Mouse (Mus musculus) adrenal gland, postnatal 10 days (tissue): ENCODE measurements around the gene Wasf2. TPM values are rescaled to one million over a fixed set of nuclear protein-coding genes. Genes with fewer than 3 reads are reported as not detected.

Experiments
- DNase-seq: peaks from one replicate; pipeline ENCODE4 v3.0.0; 2021; ENCODE audit warnings: mixed read lengths
- total RNA-seq, 2 experiments: library from RNA; stranded (reverse); gene quantifications; 2 replicates each; pipeline ENCODE4 v1.2.3; 2021

The Wasf2 gene
- total RNA-seq, 2 experiments from 2014 or later, result 122 to 123 TPM

DNA sequence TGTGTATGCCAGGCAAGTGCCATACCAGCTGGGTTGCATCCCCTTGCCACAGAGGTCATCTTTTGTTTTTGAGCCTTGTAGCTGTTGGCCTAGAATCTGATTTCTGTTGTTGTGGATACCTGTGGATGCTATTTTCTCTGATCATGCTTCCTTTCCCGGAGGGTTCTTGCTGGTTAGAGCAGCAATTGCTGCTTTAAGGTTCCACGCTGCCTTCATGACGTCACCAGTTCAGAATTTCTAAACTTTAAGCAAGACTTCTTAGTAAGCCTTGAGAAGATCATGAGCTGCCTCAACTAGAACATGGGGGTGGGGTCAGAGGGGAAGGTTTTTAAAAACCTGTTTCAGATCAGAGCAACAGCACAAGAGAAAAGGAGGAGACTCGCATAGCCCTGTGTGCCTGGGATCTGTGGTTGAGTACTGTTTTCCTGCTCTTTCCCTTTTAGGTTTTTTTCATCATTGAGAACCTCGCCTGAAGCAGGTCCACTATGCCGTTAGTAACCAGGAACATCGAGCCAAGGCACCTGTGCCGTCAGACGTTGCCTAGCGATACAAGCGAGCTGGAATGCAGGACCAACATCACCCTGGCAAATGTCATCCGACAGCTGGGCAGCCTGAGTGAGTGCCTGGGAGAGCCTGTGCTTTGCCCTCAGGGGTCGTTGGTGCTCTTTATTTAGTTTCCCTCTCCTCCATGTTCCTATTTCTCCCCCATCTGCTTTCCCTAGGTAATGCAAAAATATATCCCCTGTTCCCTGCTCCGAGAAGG, 45.9 kb downstream of the Wasf2 start:
- DNase-seq, result no peak

DNA sequence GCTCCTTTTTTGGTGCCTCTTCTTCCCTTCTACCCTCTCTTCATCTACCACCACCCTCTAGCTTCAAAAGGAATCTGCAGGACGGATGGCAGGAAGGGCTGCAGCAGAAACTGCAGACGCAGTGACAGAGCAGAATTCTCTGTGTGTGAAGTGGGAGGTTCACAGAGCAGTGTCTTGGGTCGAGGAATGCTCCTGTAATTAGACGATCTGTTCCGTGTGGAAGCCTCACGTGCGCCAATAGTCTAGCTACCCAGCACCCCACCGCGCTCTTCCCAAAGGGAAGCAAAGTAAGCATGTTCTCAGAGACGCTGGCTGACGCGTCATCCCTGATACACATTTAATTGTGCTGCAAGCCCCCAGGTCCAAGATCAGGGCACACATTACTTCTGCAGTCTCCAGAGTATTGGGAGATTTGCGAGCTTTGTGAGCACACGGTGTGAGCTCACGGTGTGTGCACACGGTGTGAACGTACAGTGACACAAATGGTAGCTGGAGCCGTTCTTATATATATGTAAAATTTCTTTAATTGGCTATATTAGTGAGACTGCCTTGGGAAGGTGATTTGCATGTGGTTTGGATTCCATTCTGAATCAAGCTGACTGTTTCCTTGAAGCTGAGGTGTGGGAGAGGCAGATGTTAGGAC, 46.6 kb downstream of the Wasf2 start:
- no peak for DNase-seq

DNA sequence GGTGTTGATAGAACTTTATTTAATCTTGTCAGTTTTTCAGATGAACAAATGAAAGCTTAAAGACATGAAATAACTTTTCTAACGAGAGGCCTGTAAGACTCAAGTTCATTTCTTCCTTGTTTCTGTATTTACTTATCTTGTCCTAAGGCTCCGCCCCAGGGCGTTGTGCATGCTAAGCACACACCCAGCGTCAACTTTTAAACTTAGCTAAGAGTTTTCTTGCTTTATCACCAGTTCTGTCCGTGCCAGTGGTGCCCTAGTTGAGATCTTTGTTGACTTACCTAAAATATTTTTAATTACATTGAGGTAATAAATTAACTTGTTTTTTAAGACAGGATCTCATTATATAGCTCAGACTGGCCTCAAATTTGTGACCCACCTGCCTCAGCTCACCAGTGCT, 48.0 kb downstream of the Wasf2 start:
- DNase-seq, result no peak

DNA sequence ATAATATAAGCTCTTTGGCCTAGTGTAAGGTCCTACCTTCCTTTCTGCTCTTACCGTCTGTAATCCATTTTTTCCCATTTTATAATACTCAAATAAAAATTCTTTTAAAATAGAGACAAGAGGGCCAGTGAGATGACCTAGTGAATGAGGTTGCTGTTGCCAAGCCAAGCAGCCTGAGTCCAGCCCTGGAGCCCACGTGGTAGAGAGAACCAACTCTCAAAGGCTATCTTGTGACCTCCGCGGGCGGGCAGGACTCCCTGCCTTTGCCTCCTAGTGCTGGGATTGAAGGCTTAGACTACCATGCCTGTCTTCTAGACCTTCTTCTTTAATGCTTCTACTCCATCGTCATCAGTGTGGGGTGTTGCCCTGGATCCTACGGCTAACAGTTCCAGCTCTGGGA, 49.0 kb downstream of the Wasf2 start:
- no peak for DNase-seq

DNA sequence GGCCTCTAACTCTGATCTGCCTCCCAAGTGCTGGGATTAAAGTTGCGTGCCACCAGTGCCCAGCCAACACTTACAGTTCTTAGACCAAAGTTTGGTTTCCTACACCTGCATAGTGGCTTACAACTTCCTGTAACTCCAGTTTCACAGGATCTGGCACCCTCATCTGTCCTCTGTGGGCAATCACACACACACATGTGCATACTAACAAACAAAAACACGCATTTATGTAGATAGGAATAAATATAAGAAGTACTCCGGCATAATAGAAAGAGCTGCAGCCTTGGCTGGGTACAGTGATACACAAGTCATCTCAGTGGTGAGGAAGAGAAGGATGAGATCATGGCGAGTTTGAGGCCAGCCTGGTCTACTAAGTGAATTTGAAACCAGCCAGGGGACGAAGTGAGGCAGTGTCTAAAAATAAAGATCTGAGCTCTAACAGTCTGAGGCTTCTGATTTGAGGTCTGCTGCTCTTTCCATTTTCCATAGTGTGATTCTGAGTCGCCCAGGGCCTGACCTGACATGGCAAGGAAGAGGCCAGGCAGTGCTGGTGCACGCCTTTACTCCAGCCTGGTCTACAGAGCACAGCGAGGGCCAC, 52.2 kb downstream of the Wasf2 start:
- DNase-seq, result no peak

DNA sequence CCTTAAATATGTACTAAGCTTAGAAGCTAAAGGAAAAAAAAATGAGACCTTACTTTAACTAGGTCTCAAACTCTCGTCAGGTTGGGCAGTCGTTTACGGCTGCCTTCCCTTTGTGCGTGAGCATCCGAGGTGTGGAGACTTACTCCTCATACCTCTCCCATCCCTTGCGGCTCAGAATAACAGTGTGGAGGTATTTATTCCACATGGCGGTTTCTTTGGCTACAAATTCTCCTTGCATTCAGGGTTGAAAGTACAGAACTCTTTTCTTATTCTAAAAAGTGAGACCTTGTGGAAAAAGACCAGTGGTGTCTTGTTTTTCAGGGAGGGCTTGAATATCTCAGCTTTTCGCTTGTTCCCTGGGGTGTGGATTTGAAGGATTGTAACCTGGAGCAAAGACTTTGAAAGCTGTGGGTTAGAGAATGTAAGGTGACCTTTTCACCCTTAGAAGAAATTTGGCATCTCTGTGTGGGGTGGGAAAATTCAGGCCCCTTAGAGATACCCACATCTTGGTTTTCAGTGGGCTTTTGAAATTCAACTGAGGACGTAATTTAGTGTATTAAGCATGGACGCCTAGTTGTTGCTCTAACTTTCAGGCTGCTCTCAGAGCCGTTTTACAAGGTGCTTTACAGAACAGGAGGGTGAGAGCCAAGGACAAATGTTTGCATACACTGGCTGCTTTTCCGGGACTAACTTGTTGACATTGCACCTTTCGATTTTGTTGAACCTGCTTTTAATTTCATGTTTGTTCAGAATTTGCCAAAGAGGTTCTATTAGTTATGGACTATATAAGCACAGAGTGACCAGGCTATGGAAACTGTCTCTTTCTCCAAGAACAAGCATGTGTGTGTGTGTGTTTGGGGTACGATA, 54.0 kb downstream of the Wasf2 start:
- no peak for DNase-seq

DNA sequence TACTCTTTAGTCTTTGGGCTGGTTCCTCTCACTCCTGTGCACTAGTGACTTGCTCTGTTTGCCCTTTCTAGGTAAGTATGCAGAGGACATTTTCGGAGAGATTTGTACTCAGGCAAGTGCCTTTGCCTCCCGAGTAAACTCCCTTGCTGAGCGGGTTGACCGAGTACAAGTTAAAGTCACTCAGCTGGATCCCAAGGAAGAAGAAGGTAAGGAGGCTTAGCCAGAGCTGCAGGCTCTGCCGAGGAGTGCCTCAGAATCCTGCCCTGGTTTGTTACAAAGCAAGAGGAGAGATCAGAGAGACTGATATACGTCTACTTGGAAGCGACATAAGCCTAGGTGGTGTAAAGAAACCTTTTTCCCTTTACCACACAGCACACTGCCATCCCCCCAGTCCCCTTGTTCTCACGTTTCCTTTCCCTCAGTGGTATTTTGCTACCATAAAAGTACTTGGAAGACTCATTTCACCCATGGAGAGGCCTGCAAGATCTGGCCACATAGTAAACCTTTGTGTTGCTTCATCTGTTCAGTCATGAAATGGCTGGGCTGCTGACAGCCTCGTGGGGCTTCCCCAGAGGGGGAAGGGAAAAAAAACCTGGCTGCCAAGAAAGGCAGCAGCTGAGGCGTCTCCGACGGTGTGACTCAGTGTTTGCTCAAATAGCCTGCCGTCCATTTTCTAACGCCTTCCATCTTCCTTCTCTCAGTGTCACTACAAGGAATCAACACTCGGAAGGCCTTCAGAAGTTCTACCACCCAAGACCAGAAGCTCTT, 54.8 kb downstream of the Wasf2 start:
- DNase-seq, result peak; percentile 73

- DNase-seq, result no peak
These were observed 55.6 kb downstream of the Wasf2 start for GRCm38 (mm10) chr4:133185893-133186292.

DNA sequence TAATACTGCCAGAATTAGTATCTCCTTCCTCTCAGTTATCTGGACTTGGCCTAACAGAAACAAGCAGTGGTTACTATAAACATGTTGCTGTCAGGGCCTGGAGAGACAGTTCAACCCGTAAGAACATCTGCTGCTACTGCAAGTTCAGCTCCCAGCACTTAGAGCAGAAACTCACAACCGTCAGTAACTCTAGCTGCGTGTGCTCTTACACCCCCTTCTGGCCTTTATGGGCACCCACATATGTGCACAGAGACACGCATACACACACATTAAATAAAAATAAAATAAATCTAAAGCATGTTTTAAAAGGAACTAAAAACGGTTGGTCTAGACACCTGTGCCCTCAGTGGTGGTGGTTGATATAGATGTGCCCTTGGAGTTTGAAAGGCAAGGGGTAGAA, 56.6 kb downstream of the Wasf2 start:
- DNase-seq, result no peak

DNA sequence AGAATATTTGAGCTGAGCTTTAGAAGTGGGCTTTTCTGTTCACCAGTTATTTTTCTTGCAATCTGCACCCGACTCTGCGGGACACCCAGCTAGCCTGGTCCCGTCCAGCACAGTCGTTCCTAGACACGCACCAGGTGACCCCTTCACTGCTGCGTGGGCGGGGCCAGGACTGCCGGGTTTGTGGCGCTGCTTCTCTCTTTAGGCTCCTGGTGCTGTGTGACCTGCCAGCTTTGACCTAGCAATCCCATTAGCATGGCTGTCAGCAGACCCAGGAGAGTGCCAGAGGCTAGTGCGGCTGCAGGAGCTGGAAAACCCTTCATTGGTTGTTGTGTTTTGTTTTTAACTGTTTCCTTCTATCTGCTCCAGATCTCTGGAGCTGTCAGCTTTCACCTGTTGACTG, 59.1 kb downstream of the Wasf2 start:
- DNase-seq, result no peak

GRCm38 (mm10) chr4:133194482-133194881, 64.2 kb downstream of the Wasf2 start:
- DNase-seq, result no peak

- DNase-seq, result no peak
These were observed 64.7 kb downstream of the Wasf2 start for GRCm38 (mm10) chr4:133195014-133195413.

DNA sequence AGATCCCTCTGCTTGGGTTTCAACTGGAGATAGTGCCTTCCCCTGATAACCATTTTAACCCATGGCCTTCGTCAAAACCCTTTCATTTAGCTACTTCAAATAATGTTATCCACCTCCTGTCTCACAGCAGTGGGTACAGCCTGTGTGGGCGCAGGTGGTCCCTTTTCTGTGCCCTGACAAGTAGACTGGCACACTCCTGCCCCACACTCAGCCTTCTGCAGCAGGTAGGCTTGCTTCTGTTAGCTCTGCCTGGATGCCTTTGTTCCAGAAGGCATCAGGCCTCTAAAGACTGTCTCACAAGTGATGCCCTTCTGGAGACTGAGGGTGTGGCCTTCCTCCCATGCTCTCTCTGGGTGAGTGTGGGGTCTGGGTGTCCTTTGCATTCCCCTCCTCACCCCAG, 65.8 kb downstream of the Wasf2 start:
- DNase-seq, result no peak

- no peak for DNase-seq
These were observed 66.5 kb downstream of the Wasf2 start for GRCm38 (mm10) chr4:133196852-133197251.

GRCm38 (mm10) chr4:133197355-133197754, 67.0 kb downstream of the Wasf2 start:
- DNase-seq, result no peak

DNA sequence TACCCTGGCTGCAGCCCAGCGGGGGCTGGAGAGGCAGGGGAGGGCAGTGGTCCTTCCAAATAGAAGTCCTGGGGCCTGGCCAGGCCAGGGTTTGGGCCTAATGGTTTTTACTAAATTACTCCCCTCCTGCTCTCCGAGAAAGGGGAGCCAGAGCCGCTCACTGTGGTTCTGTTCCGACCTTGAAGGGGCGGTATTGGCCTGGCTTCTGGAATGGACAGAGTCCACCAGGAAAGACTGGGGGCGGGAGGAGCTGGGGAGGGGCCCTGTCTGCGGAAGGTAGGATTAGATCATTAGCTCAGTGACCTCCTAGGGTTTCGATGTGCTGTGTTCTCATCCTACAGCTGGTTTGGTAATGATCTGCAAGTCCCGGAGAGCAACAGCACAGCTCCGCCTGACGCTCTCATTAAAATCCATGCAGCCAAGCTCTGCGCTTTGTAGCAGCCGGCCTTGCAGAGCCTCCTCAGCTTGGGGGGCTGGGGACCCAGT, 67.5 kb downstream of the Wasf2 start:
- peak; percentile 58 for DNase-seq

- DNase-seq, result peak; percentile 49
These were observed 68.3 kb downstream of the Wasf2 start for GRCm38 (mm10) chr4:133198337-133199180.

DNA sequence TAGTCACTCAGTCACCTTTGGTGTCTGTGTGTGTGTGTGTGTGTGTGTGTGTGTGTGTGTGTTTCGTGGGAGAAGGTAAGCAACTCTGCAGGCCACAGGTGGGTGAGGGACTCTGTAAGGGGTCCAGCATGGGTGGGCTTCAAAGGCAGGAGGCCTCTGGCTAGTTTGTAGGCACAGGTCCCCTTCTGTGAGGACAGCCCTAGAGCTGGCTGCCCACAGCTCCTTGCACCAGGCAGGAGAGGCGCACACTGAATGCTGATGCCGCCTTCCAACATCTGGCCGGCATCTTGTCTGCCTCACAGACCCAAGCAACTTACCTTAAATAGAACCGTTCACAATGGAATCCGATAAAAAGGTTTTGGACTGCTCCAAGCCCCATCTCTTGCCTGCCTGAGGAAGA, 69.4 kb downstream of the Wasf2 start:
- DNase-seq, result no peak

DNA sequence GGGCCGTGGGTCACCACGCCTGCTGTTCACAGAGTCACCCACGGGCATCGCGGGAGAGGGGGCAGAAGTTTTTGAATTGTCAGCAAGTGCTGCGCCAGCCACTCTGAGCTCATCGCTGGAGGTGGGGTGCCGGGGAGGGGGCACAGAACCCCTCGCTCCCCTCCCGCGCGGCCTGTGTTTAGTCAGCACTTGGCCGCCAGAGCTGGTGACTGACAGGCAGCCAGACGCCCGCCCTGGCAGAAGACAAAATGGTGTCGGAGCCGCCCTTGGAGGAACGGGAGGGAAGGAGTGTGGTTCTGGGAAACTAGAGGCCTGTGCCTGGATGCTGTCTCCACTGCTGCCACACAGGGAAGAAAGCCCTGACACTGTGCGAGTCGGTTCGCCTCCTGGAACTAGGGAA, 70.0 kb downstream of the Wasf2 start:
- peak; percentile 68 for DNase-seq

- peak; percentile 86 for DNase-seq
These were observed 70.9 kb downstream of the Wasf2 start for GRCm38 (mm10) chr4:133201006-133201771.
